Mouse (Mus musculus) embryonic fibroblast, embryonic 13.5 days (primary cell): ENCODE measurements around the gene Slc2a1.

ENCODE experiments used
- CTCF ChIP-seq: IDR thresholded peaks from 2 replicates; pipeline ENCODE4 v1.5.1; 2011; ENCODE audit warnings: mild to moderate bottlenecking, control low read depth, low read length, moderate library complexity, borderline replicate concordance; ENCODE audit not compliant: insufficient read depth
- POLR2A ChIP-seq: IDR thresholded peaks from 2 replicates; pipeline ENCODE4 v1.6.1; 2011; ENCODE audit warnings: low read depth, mild to moderate bottlenecking, control low read depth, low read length, moderate library complexity

DNA sequence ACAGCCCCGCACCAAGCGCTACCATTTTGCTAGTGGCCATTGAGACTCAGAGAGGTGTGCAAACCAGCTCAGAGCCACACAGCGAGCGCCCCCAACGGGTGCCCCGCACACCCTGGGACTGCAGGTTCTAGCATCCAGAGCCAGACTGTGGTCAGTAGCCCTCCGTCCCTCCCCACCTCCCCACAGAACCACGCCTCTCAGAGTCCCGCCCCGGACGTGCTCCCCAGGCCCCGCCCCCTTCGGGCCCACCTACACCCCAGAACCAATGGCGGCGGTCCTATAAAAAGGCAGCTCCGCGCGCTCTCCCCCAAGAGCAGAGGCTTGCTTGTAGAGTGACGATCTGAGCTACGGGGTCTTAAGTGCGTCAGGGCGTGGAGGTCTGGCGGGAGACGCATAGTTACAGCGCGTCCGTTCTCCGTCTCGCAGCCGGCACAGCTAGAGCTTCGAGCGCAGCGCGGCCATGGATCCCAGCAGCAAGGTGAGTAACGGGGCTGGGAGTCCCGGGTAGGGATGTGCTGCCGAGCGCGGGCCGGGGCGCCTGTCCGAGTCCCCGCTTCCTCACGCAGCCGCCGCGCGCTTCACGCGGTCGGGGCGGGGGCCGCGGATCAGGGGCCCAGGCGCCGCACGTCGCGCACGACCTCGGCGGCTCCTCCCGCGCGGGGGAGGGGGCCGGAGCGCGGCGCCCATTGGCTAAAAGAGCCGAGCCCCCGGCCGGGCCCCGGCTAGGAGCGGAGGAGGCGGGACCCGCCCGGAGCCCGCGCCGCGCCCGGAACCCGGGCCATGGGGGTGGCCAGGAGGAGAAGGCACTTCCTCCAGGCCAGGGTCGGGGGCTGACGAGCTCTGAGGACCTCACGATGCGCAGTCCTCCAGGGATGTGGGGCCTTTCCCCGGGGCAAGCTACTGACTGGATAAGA, at the start of gene Slc2a1:
- TF ChIP-seq CTCF (peak; percentile 41; the same call in 1 of the 2 replicates), POLR2A (peak; percentile 100)
